ENCODE assay signal across 8 mouse cellular contexts in genomic region chr17:34898160-34898586, GRCm38 (mm10). TPM values are rescaled to one million over a fixed set of nuclear protein-coding genes. Genes with fewer than 3 reads are reported as not detected.
DNase-seq lines count a peak whose midpoint lies in the region; ATAC-seq and TF ChIP-seq lines count a peak whose summit lies in the region.

Gene C2 (minus strand): TSS chr17:34898265.
Gene Ehmt2 (plus strand): TSS chr17:34898469.

- TF ChIP-seq POLR2A in limb, embryonic 14.5 days (IDR thresholded peaks at IDR 0.05; ENCODE audit: borderline replicate concordance, extremely low read depth, insufficient read depth, insufficient read length): peak; percentile 47; the same call in 1 of the 2 replicates

- H3K4me2 ChIP-seq in embryonic facial prominence, embryonic 12.5 days (replicated peaks): peak within 1 kb of the TSS; percentile 97
- H3K4me2 ChIP-seq in limb, embryonic 14.5 days (replicated peaks; ENCODE audit: low read depth, low read length, severe bottlenecking): peak within 1 kb of the TSS; percentile 84
- H3K4me2 ChIP-seq in midbrain, embryonic 16.5 days (ENCODE audit: low read length): peak within 1 kb of the TSS; percentile 93

- peak within 1 kb of the TSS; percentile 98 for H3K9ac ChIP-seq in embryonic facial prominence, embryonic 12.5 days
- peak within 1 kb of the TSS; percentile 91 for H3K9ac ChIP-seq in limb, embryonic 14.5 days (ENCODE audit: low read depth, low read length, severe bottlenecking)
- H3K9ac ChIP-seq in midbrain, embryonic 16.5 days (ENCODE audit: low read depth, low read length): peak within 1 kb of the TSS; percentile 95

- peak within 1 kb of the TSS; percentile 96 for H3K27ac ChIP-seq in embryonic facial prominence, embryonic 12.5 days
- peak within 1 kb of the TSS; percentile 94 for H3K27ac ChIP-seq in limb, embryonic 14.5 days (replicated peaks; ENCODE audit: low read depth, low read length)
- peak within 1 kb of the TSS; percentile 97 for H3K27ac ChIP-seq in midbrain, embryonic 16.5 days (ENCODE audit: low read length)

- H3K4me3 ChIP-seq in embryonic facial prominence, embryonic 12.5 days: peak within 1 kb of the TSS; percentile 99
- peak within 1 kb of the TSS; percentile 87 for H3K4me3 ChIP-seq in limb, embryonic 14.5 days (replicated peaks; ENCODE audit: low read length)
- H3K4me3 ChIP-seq in midbrain, embryonic 16.5 days (ENCODE audit: low read depth, low read length): peak within 1 kb of the TSS; percentile 93

- H3K27me3 ChIP-seq in embryonic facial prominence, embryonic 12.5 days: no peaks in the 10 kb centered on the region
- no peaks in the 10 kb centered on the region for H3K27me3 ChIP-seq in limb, embryonic 14.5 days (ENCODE audit: control insufficient read depth, insufficient read depth, low read length)
- no peaks in the 10 kb centered on the region for H3K27me3 ChIP-seq in midbrain, embryonic 16.5 days (ENCODE audit: control insufficient read depth, insufficient read depth, low read depth, low read length)

- peak; percentile 87 for DNase-seq in 3134 (ENCODE audit: extremely low read depth, insufficient read length, low spot score)
- DNase-seq in adrenal gland, postnatal 25 days: peak; percentile 87
- peak; percentile 87 to 88 for DNase-seq in heart, adult 18-20 months
- DNase-seq in kidney, adult 8-10 months: peak; percentile 70 to 78
- DNase-seq in limb, embryonic 14.5 days (ENCODE audit: low spot score): peak; percentile 66
- peak; percentile 75 to 81 for DNase-seq in spleen, postnatal 10 days (ENCODE audit: low spot score in 2 of 2)

- 0 out of 2 replicates have a peak, but pooled peaks cover 4% of the 10 kb centered on the region for H3K9me3 ChIP-seq in embryonic facial prominence, embryonic 12.5 days
- H3K9me3 ChIP-seq in limb, embryonic 14.5 days (ENCODE audit: control insufficient read depth, low read length): no peaks in the 10 kb centered on the region
- no peaks in the 10 kb centered on the region for H3K9me3 ChIP-seq in midbrain, embryonic 16.5 days (replicated peaks; ENCODE audit: control insufficient read depth, low read length, poor library complexity, severe bottlenecking)

- peaks cover 35% of the 10 kb centered on the region for H3K4me1 ChIP-seq in embryonic facial prominence, embryonic 12.5 days
- peaks cover 30% of the 10 kb centered on the region for H3K4me1 ChIP-seq in limb, embryonic 14.5 days (ENCODE audit: control insufficient read depth, insufficient read depth, low read length)
- peaks cover 42% of the 10 kb centered on the region for H3K4me1 ChIP-seq in midbrain, embryonic 16.5 days (ENCODE audit: control insufficient read depth, insufficient read depth, low read length)

- under 1% methylated on average over 37 of the region's 44 CpGs for WGBS in embryonic facial prominence, embryonic 12.5 days
- WGBS in limb, embryonic 14.5 days: 1% methylated on average over 16 of the region's 44 CpGs
- under 1% methylated on average over 37 of the region's 44 CpGs for WGBS in midbrain, embryonic 16.5 days

- peak; percentile 17; the same call in 1 of the 2 replicates for ATAC-seq in embryonic facial prominence, embryonic 12.5 days (ENCODE audit: insufficient number of reproducible peaks, insufficient read depth, low FRiP score, low TSS enrichment)
- ATAC-seq in limb, embryonic 14.5 days (ENCODE audit: low FRiP score, low read depth): peak; percentile 32
- peak; percentile 8 for ATAC-seq in midbrain, embryonic 16.5 days

- peaks cover 24% of the 10 kb centered on the region for H3K36me3 ChIP-seq in embryonic facial prominence, embryonic 12.5 days
- H3K36me3 ChIP-seq in limb, embryonic 14.5 days (ENCODE audit: control insufficient read depth, insufficient read depth, low read length): peaks cover 25% of the 10 kb centered on the region
- H3K36me3 ChIP-seq in midbrain, embryonic 16.5 days (ENCODE audit: control insufficient read depth, insufficient read depth, low read length): peaks cover 5% of the 10 kb centered on the region

RNA-seq across cellular contexts. Expression of gene C2, which starts in this region (rescaled TPM):
- 71.7 and 86.4 TPM in 2 replicates for total RNA-seq in adrenal gland, postnatal 25 days (2021)
- polyA plus RNA-seq in embryonic facial prominence, embryonic 12.5 days (2016; fragmentation: Nextera tagmentation; extraction: Ambion mirVana): 1.2 and 2.5 TPM in 2 replicates
- 1 to 10 TPM; 2.8 to 4.1 TPM for total RNA-seq in heart, adult 18-20 months (2021)
- polyA plus RNA-seq in limb, embryonic 14.5 days (2012; rRNA removed): 4.7 and 5.1 TPM in 2 replicates
- 3.9 and 4.9 TPM in 2 replicates for polyA plus RNA-seq in limb, embryonic 14.5 days (2014; fragmentation: Nextera tagmentation; extraction: Ambion mirVana)
- polyA plus RNA-seq in midbrain, embryonic 16.5 days (2015; fragmentation: Nextera tagmentation; extraction: Ambion mirVana): 1.6 and 2.4 TPM in 2 replicates

RNA-seq across cellular contexts. Expression of gene Ehmt2, which starts in this region (rescaled TPM):
- total RNA-seq in adrenal gland, postnatal 25 days (2021): 158 and 186 TPM in 2 replicates
- 111 and 121 TPM in 2 replicates for polyA plus RNA-seq in embryonic facial prominence, embryonic 12.5 days (2016; fragmentation: Nextera tagmentation; extraction: Ambion mirVana)
- total RNA-seq in heart, adult 18-20 months (2021): 10 to 100 TPM; 38.1 to 42.7 TPM
- 232 and 297 TPM in 2 replicates for polyA plus RNA-seq in limb, embryonic 14.5 days (2012; rRNA removed)
- 72.8 and 80.6 TPM in 2 replicates for polyA plus RNA-seq in limb, embryonic 14.5 days (2014; fragmentation: Nextera tagmentation; extraction: Ambion mirVana)
- polyA plus RNA-seq in midbrain, embryonic 16.5 days (2015; fragmentation: Nextera tagmentation; extraction: Ambion mirVana): 99.8 and 102 TPM in 2 replicates

Comparison
In these comparisons a context has a peak if more than half of its experiments do, and no peak if none do; other contexts are left out.
1. Peak in every context shown above with its lines: DNase-seq, ATAC-seq, H3K4me3 ChIP-seq and H3K27ac ChIP-seq.
2. RNA of gene C2 (total RNA-seq): 71.7 to 86.4 TPM in adrenal gland, postnatal 25 days; 2.8 to 4.1 TPM in heart, adult 18-20 months; every median in the first group is over 10 times any median in the second.